Mouse (Mus musculus): ENCODE results near the gene Cox17. TPM values are rescaled to one million over a fixed set of nuclear protein-coding genes. Genes with fewer than 3 reads are reported as not detected.
A peak's percentile ranks its signal among the peaks of the same experiment; 100 is the strongest.

Cox17 gene
- polyA plus RNA-seq, 1 experiment = 653 TPM

- no peaks in the 10 kb centered on the region for H3K27me3 ChIP-seq (ENCODE audit: control insufficient read depth, insufficient read depth, insufficient read length)
- no peak overlapping the region for H3K4me3 ChIP-seq
- no peak overlapping the region for H3K4me2 ChIP-seq (ENCODE audit: low read depth)
- no peak for TF ChIP-seq TCF12 (IDR thresholded peaks at IDR 0.05; ENCODE audit: insufficient read depth, poor library complexity, severe bottlenecking)
- no peak for TF ChIP-seq MYOG (IDR thresholded peaks at IDR 0.05; ENCODE audit: control insufficient read depth in 1 of 3, insufficient read depth in 1 of 3, insufficient read length in 2 of 3, low read depth in 2 of 3)
- TF ChIP-seq POLR2A (IDR thresholded peaks at IDR 0.05; ENCODE audit: insufficient read length, low read depth) = no peak
- peaks cover 22% of the 10 kb centered on the region for H3K79me2 ChIP-seq (ENCODE audit: control insufficient read depth, insufficient read depth)
- no peak overlapping the region for H3ac ChIP-seq (ENCODE audit: control insufficient read depth, insufficient read length)
- H3K36me3 ChIP-seq (ENCODE audit: control insufficient read depth, insufficient read depth) = peaks cover 32% of the 10 kb centered on the region
Observed at GRCm38 (mm10) chr16:38350361-38350855, 3.6 kb downstream of the Cox17 start.

GRCm38 (mm10) chr16:38350939-38351338, 4.1 kb downstream of the Cox17 start:
- Histone ChIP-seq H3K79me2 (ENCODE audit: control insufficient read depth, insufficient read depth) (peaks cover 22% of the 10 kb centered on the region), H3K36me3 (ENCODE audit: control insufficient read depth, insufficient read depth) (peaks cover 32% of the 10 kb centered on the region), H3K4me3 (no peak overlapping the region), H3K27me3 (ENCODE audit: control insufficient read depth, insufficient read depth, insufficient read length) (no peaks in the 10 kb centered on the region), H3K4me2 (ENCODE audit: low read depth) (no peak overlapping the region), H3ac (ENCODE audit: control insufficient read depth, insufficient read length) (no peak overlapping the region)
- no peak for TF ChIP-seq TCF12 (IDR thresholded peaks at IDR 0.05; ENCODE audit: insufficient read depth, poor library complexity, severe bottlenecking)
- TF ChIP-seq MYOD1 (IDR thresholded peaks at IDR 0.05; ENCODE audit: control insufficient read depth in 1 of 3, insufficient read length in 2 of 3, low read depth in 2 of 3) = no peak
- no peak for TF ChIP-seq POLR2A (IDR thresholded peaks at IDR 0.05; ENCODE audit: insufficient read length, low read depth)
- no peak for TF ChIP-seq TCF3 (IDR thresholded peaks at IDR 0.05; ENCODE audit: insufficient read length, low read depth)
- TF ChIP-seq REST (IDR thresholded peaks at IDR 0.05; ENCODE audit: insufficient read depth, insufficient read length) = no peak
- TF ChIP-seq POLR2AphosphoS2 (IDR thresholded peaks at IDR 0.05; ENCODE audit: insufficient read length, low read depth) = no peak
- no peak for TF ChIP-seq CEBPB (IDR thresholded peaks at IDR 0.05; ENCODE audit: insufficient read depth, poor library complexity, severe bottlenecking)
- TF ChIP-seq MYOG (IDR thresholded peaks at IDR 0.05; ENCODE audit: control insufficient read depth in 1 of 3, insufficient read depth in 1 of 3, insufficient read length in 2 of 3, low read depth in 2 of 3) = no peak

- H3ac ChIP-seq (ENCODE audit: control insufficient read depth, insufficient read length) = no peak overlapping the region
- TF ChIP-seq REST (IDR thresholded peaks at IDR 0.05; ENCODE audit: insufficient read depth, insufficient read length) = no peak
- TF ChIP-seq SRF (IDR thresholded peaks at IDR 0.05; ENCODE audit: control insufficient read depth, insufficient read length, low read depth) = no peak
- no peak for TF ChIP-seq MYOG (IDR thresholded peaks at IDR 0.05; ENCODE audit: control insufficient read depth in 1 of 3, insufficient read depth in 1 of 3, insufficient read length in 2 of 3, low read depth in 2 of 3)
- no peak for TF ChIP-seq POLR2A (IDR thresholded peaks at IDR 0.05; ENCODE audit: insufficient read length, low read depth)
- no peak for TF ChIP-seq TCF12 (IDR thresholded peaks at IDR 0.05; ENCODE audit: insufficient read depth, poor library complexity, severe bottlenecking)
- no peak for TF ChIP-seq USF1 (IDR thresholded peaks at IDR 0.05; ENCODE audit: low read depth)
- TF ChIP-seq MAX (IDR thresholded peaks at IDR 0.05; ENCODE audit: low read depth) = no peak
- no peak for TF ChIP-seq E2F4 (IDR thresholded peaks at IDR 0.05; ENCODE audit: insufficient read depth)
- TF ChIP-seq POLR2AphosphoS2 (IDR thresholded peaks at IDR 0.05; ENCODE audit: insufficient read length, low read depth) = no peak
- no peak overlapping the region for H3K4me2 ChIP-seq (ENCODE audit: low read depth)
- H3K79me2 ChIP-seq (ENCODE audit: control insufficient read depth, insufficient read depth) = peaks cover 22% of the 10 kb centered on the region
- H3K27me3 ChIP-seq (ENCODE audit: control insufficient read depth, insufficient read depth, insufficient read length) = no peaks in the 10 kb centered on the region
- H3K36me3 ChIP-seq (ENCODE audit: control insufficient read depth, insufficient read depth) = peaks cover 32% of the 10 kb centered on the region
- H3K4me3 ChIP-seq = no peak overlapping the region
Observed at GRCm38 (mm10) chr16:38352031-38352430, 5.2 kb downstream of the Cox17 start.

GRCm38 (mm10) chr16:38352851-38353250, 6.1 kb downstream of the Cox17 start:
- Histone ChIP-seq H3K79me2 (ENCODE audit: control insufficient read depth, insufficient read depth) (peaks cover 14% of the 10 kb centered on the region), H3K4me3 (no peak overlapping the region), H3ac (ENCODE audit: control insufficient read depth, insufficient read length) (no peak overlapping the region), H3K27me3 (ENCODE audit: control insufficient read depth, insufficient read depth, insufficient read length) (no peaks in the 10 kb centered on the region), H3K4me2 (ENCODE audit: low read depth) (no peak overlapping the region), H3K36me3 (ENCODE audit: control insufficient read depth, insufficient read depth) (peaks cover 32% of the 10 kb centered on the region)
- TF ChIP-seq MYOG (IDR thresholded peaks at IDR 0.05; ENCODE audit: control insufficient read depth in 1 of 3, insufficient read depth in 1 of 3, insufficient read length in 2 of 3, low read depth in 2 of 3) (no peak), TCF12 (IDR thresholded peaks at IDR 0.05; ENCODE audit: insufficient read depth, poor library complexity, severe bottlenecking) (no peak), MAX (IDR thresholded peaks at IDR 0.05; ENCODE audit: low read depth) (no peak), TCF3 (IDR thresholded peaks at IDR 0.05; ENCODE audit: insufficient read length, low read depth) (no peak), MYOD1 (IDR thresholded peaks at IDR 0.05; ENCODE audit: control insufficient read depth in 1 of 3, insufficient read length in 2 of 3, low read depth in 2 of 3) (no peak), E2F4 (IDR thresholded peaks at IDR 0.05; ENCODE audit: insufficient read depth) (no peak), SRF (IDR thresholded peaks at IDR 0.05; ENCODE audit: control insufficient read depth, insufficient read length, low read depth) (no peak), USF1 (IDR thresholded peaks at IDR 0.05; ENCODE audit: low read depth) (no peak), CEBPB (IDR thresholded peaks at IDR 0.05; ENCODE audit: insufficient read depth, poor library complexity, severe bottlenecking) (no peak), REST (IDR thresholded peaks at IDR 0.05; ENCODE audit: insufficient read depth, insufficient read length) (no peak), POLR2AphosphoS2 (IDR thresholded peaks at IDR 0.05; ENCODE audit: insufficient read length, low read depth) (no peak), POLR2A (IDR thresholded peaks at IDR 0.05; ENCODE audit: insufficient read length, low read depth) (no peak)

GRCm38 (mm10) chr16:38353642-38354041, 6.9 kb downstream of the Cox17 start:
- H3ac ChIP-seq (ENCODE audit: control insufficient read depth, insufficient read length) = no peak overlapping the region
- TF ChIP-seq MYOD1 (IDR thresholded peaks at IDR 0.05; ENCODE audit: control insufficient read depth in 1 of 3, insufficient read length in 2 of 3, low read depth in 2 of 3) (peak in 1 of 3 experiments; percentile 41), POLR2AphosphoS2 (IDR thresholded peaks at IDR 0.05; ENCODE audit: insufficient read length, low read depth) (peak; percentile 42), USF1 (IDR thresholded peaks at IDR 0.05; ENCODE audit: low read depth) (no peak), POLR2A (IDR thresholded peaks at IDR 0.05; ENCODE audit: insufficient read length, low read depth) (no peak), E2F4 (IDR thresholded peaks at IDR 0.05; ENCODE audit: insufficient read depth) (no peak), REST (IDR thresholded peaks at IDR 0.05; ENCODE audit: insufficient read depth, insufficient read length) (no peak)
- peaks cover 6% of the 10 kb centered on the region for H3K79me2 ChIP-seq (ENCODE audit: control insufficient read depth, insufficient read depth)
- H3K4me3 ChIP-seq = no peak overlapping the region
- H3K27me3 ChIP-seq (ENCODE audit: control insufficient read depth, insufficient read depth, insufficient read length) = no peaks in the 10 kb centered on the region
- H3K4me2 ChIP-seq (ENCODE audit: low read depth) = no peak overlapping the region
- H3K36me3 ChIP-seq (ENCODE audit: control insufficient read depth, insufficient read depth) = peaks cover 32% of the 10 kb centered on the region
